Mouse (Mus musculus): ENCODE measurements around the gene Mad2l1bp. TPM values are rescaled to one million over a fixed set of nuclear protein-coding genes. Genes with fewer than 3 reads are reported as not detected.
A peak's percentile ranks its signal among the peaks of the same experiment; 100 is the strongest.

Gene Mad2l1bp
- total RNA-seq (2012; rRNA removed) (9.7 and 12.0 TPM in 2 replicates), total RNA-seq (2014; rRNA removed) (13.9 and 16.3 TPM in 2 replicates), polyA plus RNA-seq (2012; ENCODE audit: insufficient read length, low read depth) (16.8 and 19.3 TPM in 2 replicates)

GRCm38 (mm10) chr17:46152847-46153782 is at the start of gene Mad2l1bp:
Gene Mad2l1bp (minus strand): TSS chr17:46153553.
- H3K36me3 ChIP-seq (replicated peaks in 1 of 2; ENCODE audit: control insufficient read depth in 1 of 2, insufficient read depth in 1 of 2, low read length in 1 of 2) = peaks cover 11 to 18% of the 10 kb centered on the region in 2 experiments
- H3K4me1 ChIP-seq (ENCODE audit: control insufficient read depth in 1 of 2, insufficient read depth in 2 of 2) = peaks cover 0 to 21% of the 10 kb centered on the region in 2 experiments; a peak in 2 of 4 replicates
- no peaks in the 10 kb centered on the region for H3K9me3 ChIP-seq (replicated peaks; ENCODE audit: low read length)
- in situ Hi-C loops (cut with MboI; ENCODE audit: low pct_ligation_motif_present, low pct_unique_long_range_greater_than_20kb, low sequenced_read_pairs) (no loop called here), dilution Hi-C loops (cut with MboI; ENCODE audit: extremely low pct_ligation_motif_present, extremely low pct_unique_long_range_greater_than_20kb, low sequenced_read_pairs) (no loop called here)
- peak; percentile 98 for DNase-seq (ENCODE audit: extremely low read depth)
- peak within 1 kb of the TSS; percentile 85 for H3K9ac ChIP-seq (ENCODE audit: insufficient read depth, low read depth)
- H3K79me2 ChIP-seq (replicated peaks; ENCODE audit: control insufficient read depth, extremely low read depth, insufficient read depth, poor library complexity, severe bottlenecking) = peaks cover 16% of the 10 kb centered on the region
- peak within 1 kb of the TSS; percentile 52; the same call in 1 of the 2 replicates for H3K27ac ChIP-seq (ENCODE audit: insufficient read depth, low read depth)
- H3K4me3 ChIP-seq (replicated peaks in 1 of 3; ENCODE audit: low read depth in 2 of 3, low read length in 2 of 3, poor library complexity in 1 of 3) = peak within 1 kb of the TSS; percentile 66 to 99 (median 94)
- peak within 1 kb of the TSS; percentile 86 for H3K4me2 ChIP-seq (ENCODE audit: insufficient read depth, low read depth, poor library complexity, severe bottlenecking)
- H3K27me3 ChIP-seq (replicated peaks) = no peaks in the 10 kb centered on the region
- TF ChIP-seq GABPA (IDR thresholded peaks at IDR 0.05; ENCODE audit: insufficient replicate concordance, low read depth, low read length) (no peak), KAT2A (IDR thresholded peaks at IDR 0.05; ENCODE audit: insufficient replicate concordance, low read length) (peak; percentile 19; the same call in 1 of the 2 replicates), SIN3A (IDR thresholded peaks at IDR 0.05; ENCODE audit: low read length) (peak; percentile 94), MAFK (IDR thresholded peaks at IDR 0.05; ENCODE audit: insufficient replicate concordance, low read length) (no peak), TBP (conservative IDR thresholded peaks at IDR 0.05; ENCODE audit: low read depth, low read length) (peak; percentile 98), CTCF (conservative IDR thresholded peaks at IDR 0.05 in 1 of 2, IDR thresholded peaks at IDR 0.05 in 1 of 2; ENCODE audit: low read depth in 2 of 2, low read length in 2 of 2) (no peak), MYC (IDR thresholded peaks at IDR 0.05; ENCODE audit: low read depth, low read length) (no peak), UBTF (IDR thresholded peaks at IDR 0.05; ENCODE audit: low read depth, low read length) (0 out of 2 replicates have a peak, but pooled peaks have one; percentile 51), NELFE (IDR thresholded peaks at IDR 0.05; ENCODE audit: low read depth, low read length) (peak; percentile 99), RAD21 (IDR thresholded peaks at IDR 0.05; ENCODE audit: low read depth, low read length) (no peak), MAX (IDR thresholded peaks at IDR 0.05; ENCODE audit: low read length) (0 out of 2 replicates have a peak, but pooled peaks have one; percentile 16), CHD2 (IDR thresholded peaks at IDR 0.05; ENCODE audit: low read length) (0 out of 2 replicates have a peak, but pooled peaks have one; percentile 47), USF2 (conservative IDR thresholded peaks at IDR 0.05; ENCODE audit: low read depth, low read length) (no peak), MAZ (IDR thresholded peaks at IDR 0.05; ENCODE audit: low read depth, low read length) (0 out of 2 replicates have a peak, but pooled peaks have one; percentile 7), ELF1 (IDR thresholded peaks at IDR 0.05; ENCODE audit: low read depth, low read length) (peak; percentile 97), SMC3 (IDR thresholded peaks at IDR 0.05; ENCODE audit: low read depth, low read length) (no peak), NRF1 (IDR thresholded peaks at IDR 0.05; ENCODE audit: low read depth, low read length) (peak; percentile 72; the same call in 1 of the 2 replicates), TCF12 (IDR thresholded peaks at IDR 0.05; ENCODE audit: low read depth, low read length) (peak; percentile 89), CHD1 (IDR thresholded peaks at IDR 0.05; ENCODE audit: low read depth, low read length) (peak; percentile 56; the same call in 1 of the 2 replicates), MEF2A (IDR thresholded peaks at IDR 0.05; ENCODE audit: borderline replicate concordance, low read depth, low read length) (peak; percentile 70), JUND (conservative IDR thresholded peaks at IDR 0.05; ENCODE audit: low read depth, low read length) (no peak), IRF4 (IDR thresholded peaks at IDR 0.05; ENCODE audit: low read depth, low read length) (0 out of 2 replicates have a peak, but pooled peaks have one; percentile 10), POLR2A (IDR thresholded peaks at IDR 0.05; ENCODE audit: low read depth, low read length) (peak; percentile 100), PAX5 (IDR thresholded peaks at IDR 0.05; ENCODE audit: low read length) (no peak), EP300 (IDR thresholded peaks at IDR 0.05; ENCODE audit: low read length) (no peak), HCFC1 (IDR thresholded peaks at IDR 0.05; ENCODE audit: low read depth, low read length) (peak; percentile 75), ETS1 (conservative IDR thresholded peaks at IDR 0.05; ENCODE audit: low read depth, low read length) (peak; percentile 30; the same call in 1 of the 2 replicates), ZMIZ1 (IDR thresholded peaks at IDR 0.05; ENCODE audit: low read depth, low read length) (peak; percentile 97), BHLHE40 (IDR thresholded peaks at IDR 0.05; ENCODE audit: low read depth, low read length) (no peak), POLR2AphosphoS2 (IDR thresholded peaks at IDR 0.05; ENCODE audit: low read depth, low read length) (peak; percentile 96), ZC3H11A (IDR thresholded peaks at IDR 0.05; ENCODE audit: low read depth, low read length) (no peak), ZKSCAN1 (IDR thresholded peaks at IDR 0.05; ENCODE audit: borderline replicate concordance, low read depth, low read length) (no peak), JUN (IDR thresholded peaks at IDR 0.05; ENCODE audit: insufficient read depth, low read depth, low read length) (no peak), ZNF384 (IDR thresholded peaks at IDR 0.05; ENCODE audit: low read depth, low read length) (peak; percentile 98), USF1 (IDR thresholded peaks at IDR 0.05; ENCODE audit: low read depth, low read length) (no peak), E2F4 (IDR thresholded peaks at IDR 0.05; ENCODE audit: insufficient replicate concordance, low read depth, low read length) (no peak), MXI1 (IDR thresholded peaks at IDR 0.05; ENCODE audit: low read depth, low read length) (peak; percentile 76; the same call in 1 of the 2 replicates)

All from CH12.LX (cell line).